Mouse (Mus musculus) urinary bladder, postnatal 4 days (tissue): ENCODE data around the gene Iqcf1.

Experiments used
- DNase-seq, 2 experiments: peaks; one replicate each; pipeline ENCODE4 v3.0.0; 2021 to 2022; ENCODE audit warnings: low spot score in 2 of 2

The Iqcf1 gene

DNA sequence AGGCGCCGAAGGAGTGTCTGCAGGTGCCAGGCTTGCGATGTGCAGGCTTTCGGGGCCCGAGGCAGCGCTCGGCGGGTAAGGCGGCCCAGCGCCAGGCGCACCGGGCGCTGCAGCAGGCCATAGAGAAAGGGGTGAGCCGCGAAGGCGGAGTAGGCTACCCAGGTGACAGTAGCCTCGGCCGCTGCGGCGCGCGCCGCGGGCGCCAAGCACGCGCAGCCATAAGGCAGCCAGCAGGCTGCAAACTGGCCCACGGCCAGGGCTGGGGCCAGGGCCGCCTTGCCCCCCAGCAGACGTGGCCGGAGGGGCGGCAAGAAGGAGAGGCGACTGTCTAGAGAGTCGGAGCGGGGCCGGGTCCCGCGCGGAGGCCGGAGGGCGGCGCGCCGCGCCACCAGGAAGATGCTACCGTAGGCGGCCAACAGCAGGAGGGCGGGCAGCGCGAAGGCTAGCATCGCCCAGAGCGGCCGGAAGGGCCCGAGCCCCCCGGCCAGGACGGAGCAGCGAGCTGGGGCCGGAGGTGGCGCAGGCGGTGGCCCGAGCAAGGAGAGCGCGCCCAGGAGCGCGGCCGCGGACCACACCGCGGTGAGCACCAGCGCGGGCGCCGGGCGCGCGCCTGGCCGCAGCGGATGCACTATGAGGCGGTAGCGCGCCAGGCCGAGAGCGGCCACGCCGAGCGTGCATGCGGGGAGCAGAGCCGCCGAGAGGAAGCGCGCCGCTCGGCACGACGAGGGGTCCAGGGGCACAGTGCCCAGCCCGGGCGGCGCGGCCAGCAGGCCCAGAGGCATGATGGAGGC is 34.8 kb upstream of the Iqcf1 start:
- peak in 1 of 2 experiments; percentile 60 for DNase-seq

DNA sequence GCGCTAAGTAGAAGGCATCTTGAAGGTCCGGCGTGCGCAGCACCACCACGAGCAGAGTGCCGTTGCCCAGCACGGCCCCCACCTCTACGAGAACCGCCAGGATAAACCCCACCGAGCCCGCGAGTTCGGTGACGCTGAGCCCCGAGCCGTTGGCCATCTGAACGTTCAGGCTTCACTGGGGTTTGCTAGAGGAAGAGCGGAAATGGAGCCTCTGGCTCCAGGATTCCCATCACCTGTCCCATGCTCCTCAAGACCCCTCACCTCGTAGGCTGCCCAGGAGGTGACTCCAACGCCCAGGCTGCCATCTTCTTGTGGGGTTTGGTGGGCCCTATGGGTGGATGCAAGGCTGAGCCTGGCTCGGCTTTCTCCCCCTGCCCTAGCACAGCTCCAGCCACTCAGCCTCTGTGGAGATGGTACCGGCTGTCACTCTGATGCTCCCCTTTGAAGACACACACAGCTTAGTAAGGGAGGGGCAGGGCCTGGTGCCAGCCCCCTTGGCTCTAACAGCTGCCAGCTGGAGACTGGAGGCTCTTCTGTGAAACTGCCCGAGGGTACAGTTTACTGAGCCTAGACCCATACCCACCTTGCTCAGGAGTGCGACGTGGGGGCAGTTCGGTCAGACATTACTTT is 34.1 kb upstream of the Iqcf1 start, which contains the start of gene Gpr62:
Gene Gpr62 (minus strand): TSS at position 368 of the 630 bp plus-strand sequence.
- no peak for DNase-seq

GRCm38 (mm10) chr9:106466721-106467120 is 33.0 kb upstream of the Iqcf1 start:
- no peak for DNase-seq

DNA sequence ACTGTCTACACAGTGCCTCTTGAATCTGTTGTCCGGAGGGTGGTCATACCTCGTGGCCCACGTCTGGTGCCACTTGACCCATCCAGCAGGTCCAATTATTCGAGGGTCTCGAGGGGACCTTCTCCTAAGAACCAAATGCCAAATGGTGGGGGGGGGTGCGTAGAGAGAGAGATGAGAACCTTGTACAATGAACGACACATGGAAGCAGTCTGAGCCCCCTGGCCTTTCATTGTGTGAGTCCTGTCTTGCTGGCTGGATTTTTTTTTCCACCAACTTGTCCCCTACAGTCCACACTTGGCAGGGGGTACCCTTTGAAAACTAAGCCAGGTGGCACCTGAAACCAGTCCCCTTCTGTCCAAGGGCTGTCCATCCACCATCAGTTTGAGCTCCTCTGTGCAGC is 32.0 kb upstream of the Iqcf1 start:
- no peak for DNase-seq

GRCm38 (mm10) chr9:106469317-106469716 is 30.4 kb upstream of the Iqcf1 start:
- no peak for DNase-seq

DNA sequence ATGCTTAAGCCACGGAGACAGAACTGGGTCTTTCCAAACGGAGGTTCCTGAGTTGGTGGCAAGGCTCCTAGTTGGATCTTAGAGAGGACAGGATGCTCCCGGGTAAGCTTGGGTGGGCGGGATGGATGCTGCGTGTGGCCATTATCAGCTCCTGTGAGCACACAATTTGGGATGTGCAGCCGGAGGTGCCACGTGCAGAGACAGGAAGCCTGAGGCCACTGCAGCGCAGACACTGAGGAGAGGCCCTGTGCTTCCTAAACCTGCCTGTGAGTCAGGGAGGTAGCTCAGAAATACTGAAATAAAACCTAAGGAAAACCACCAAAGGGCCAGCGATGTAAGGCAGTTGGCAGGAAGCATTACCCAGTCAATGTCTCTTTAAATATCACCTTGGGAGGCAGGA is 30.0 kb upstream of the Iqcf1 start:
- DNase-seq = no peak

DNA sequence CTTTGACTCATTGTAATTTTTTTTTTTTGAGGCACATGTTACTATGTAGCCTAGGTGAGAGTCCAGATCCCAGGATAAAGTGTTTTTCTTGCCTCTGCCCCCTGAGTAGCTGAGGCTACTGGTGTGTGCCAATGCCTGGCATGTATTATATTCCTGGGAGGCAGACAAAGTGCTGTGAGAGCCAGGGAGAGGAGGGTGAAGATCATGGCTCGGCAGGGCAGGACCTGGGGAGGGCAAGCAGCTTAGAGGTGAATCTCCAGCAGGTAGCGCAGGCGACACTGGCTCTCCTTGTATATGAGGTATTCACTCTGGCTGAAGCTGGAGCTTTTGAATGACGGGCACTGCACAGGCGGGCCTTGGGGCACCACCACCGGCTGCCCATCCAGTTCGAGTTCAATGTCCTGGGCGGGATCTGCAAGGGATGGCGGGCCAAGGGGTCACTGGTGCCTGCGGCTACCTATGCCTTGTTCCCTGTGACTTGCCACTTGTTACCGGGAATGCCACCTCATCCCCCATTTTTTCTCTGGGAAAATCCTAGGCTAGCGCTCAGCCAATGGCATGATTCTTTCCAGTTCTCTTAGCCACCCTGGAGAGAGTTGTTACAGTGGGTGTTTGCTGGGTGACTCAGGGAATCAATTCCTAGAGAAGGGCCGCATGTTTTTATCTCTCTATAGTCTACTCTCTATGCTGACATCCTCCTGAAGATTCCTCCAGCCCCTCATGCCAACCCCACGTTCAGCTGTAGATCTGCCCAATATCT is 28.6 kb upstream of the Iqcf1 start:
- no peak for DNase-seq

DNA sequence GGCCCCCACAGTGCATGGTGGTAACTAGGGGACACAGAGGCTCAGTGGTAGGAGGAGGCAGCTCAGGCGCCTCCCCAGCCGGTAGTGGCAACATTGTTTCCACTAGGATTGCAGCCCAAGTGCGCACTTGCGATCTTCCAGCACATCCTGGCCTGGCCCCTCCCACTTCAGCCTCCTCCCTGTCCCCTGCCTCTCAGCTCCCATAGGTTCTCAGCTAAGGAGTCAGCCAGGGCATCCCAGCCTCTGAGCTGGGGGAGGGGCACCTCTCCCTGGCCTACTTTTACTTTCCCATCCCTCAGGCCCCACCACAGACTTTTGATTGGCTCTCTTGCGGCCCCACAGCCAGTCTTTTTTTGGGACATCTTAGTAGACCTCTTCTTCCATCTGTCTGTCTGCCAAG is 27.9 kb upstream of the Iqcf1 start:
- peak in 1 of 2 experiments; percentile 67 for DNase-seq

DNA sequence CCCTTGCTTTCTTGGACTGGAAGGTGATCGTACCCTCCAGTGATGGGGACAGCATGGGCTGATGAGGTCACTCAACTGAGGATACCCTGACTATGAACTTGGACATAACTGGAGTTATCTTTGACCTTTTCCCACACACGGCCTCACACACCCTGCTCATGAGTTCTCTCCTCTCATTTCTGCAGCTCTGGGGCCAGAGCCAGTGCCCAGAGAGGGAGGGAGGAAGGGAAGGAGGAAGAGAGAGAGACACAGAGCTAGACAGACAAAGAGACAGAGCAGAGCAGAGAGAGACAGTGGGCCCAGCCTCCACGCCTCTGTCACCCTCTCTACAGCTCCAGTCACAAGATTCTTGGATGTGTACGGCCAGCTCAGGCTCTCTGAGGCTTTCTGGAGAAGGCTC is 27.4 kb upstream of the Iqcf1 start:
- DNase-seq = no peak

GRCm38 (mm10) chr9:106473081-106473752 is 26.6 kb upstream of the Iqcf1 start:
- peak in 1 of 2 experiments; percentile 53 for DNase-seq

GRCm38 (mm10) chr9:106473753-106474105 is 26.0 kb upstream of the Iqcf1 start:
- peak; percentile 21 to 55 for DNase-seq

DNA sequence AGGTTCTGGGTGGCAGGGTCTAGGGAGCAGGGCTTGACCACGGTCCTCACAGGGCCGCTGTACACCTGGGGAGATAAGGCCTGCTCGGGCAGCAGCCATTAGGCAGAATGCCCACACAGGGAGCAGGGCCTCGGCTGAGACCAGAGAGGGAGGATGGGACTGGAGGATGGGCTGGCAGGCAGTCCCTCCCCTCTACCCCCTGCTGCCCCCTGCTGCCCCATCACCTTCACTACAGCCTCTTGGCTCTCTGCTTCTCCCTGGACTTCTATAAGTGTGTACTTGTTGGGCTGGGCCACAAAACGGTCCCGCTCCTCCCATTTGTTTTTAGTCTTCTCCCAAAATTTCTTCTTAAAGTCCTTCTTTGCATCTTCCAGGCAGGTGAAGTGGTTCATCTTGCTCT is 25.3 kb upstream of the Iqcf1 start:
- peak; percentile 57 to 81 for DNase-seq

DNA sequence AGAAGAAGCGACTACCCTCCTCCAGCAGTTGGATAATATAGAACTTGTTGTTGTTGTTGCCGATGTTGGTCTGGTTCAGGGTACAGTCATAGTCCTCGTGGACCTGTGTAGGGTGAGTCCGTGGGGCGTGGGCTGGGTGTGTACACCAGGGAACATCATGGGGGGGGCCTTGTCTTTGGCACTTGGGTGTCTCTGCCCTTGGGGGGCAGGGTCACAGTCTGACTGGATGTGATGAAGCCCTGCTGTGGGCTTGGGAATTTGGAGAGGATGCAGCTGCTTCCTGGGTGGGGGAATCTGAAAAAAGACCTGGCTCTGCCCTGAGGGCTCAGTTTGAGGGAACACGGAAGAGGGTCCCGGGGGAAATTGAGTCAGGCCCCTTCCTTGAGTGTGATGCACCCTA is 24.7 kb upstream of the Iqcf1 start:
- peak; percentile 43 to 62 for DNase-seq

DNA sequence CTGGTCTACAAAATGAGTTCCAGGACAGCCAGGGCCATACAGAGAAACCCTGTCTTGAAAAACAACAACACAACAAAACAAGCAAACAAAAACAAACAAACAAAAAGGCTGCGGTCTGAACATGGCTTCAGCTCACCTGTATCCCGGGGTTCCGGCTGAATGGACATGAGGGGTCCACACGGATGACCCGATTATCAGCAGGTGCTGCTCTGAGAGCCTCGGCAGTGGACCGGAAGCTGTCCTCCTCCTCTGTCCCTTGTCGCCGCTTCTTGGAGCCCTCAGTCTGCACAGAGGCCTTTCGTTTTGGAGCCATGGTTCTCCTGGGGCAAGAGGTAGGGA is 24.1 kb upstream of the Iqcf1 start, which contains the start of gene Rrp9:
Gene Rrp9 (plus strand): TSS at position 301 of the 339 bp plus-strand sequence.
- DNase-seq = peak in 1 of 2 experiments; percentile 55

DNA sequence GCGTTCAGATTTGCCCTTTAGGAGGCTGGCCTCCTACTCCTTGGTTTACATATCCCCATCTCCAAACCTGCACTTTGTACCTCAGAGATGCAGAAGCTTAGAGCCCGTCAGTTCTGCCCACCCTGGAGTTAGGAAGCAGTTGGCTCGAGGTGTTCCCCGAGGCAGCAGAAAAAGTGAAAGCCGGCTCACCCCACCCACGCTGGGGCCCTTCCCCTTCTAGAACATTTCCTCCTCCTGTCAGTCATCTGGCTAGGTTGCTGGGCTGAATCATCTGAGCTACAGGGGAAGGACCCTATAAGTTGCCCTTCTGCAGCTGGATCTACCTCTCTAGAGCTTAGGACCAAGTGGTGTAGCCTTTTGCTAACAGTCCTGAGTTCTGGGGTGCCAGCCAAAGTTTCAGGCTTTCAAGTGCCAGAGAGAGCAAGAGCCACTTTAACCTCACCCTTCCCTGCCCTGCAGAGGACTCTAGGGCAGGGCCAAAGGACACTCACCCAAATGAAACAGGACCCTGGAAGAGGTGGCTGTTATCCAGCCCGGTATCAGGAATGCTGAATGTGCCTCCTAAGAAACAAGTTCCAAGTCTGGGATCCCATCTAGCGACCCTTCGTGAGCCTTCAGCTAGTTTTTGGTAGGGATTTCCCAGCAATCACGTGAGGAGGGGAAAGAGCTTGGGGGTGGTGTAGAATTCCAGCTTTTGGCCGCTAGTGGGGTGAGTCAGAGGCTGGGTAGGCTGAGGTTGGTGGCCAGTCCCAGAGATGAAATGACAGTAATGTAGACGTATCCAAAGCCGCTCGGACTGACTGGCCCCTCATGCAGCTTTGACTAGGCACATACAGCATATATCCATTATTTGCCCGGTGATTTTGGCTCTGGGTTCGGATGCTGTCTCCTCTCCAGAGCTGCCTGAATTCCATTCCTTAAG is 23.5 kb upstream of the Iqcf1 start:
- peak; percentile 49 to 69 for DNase-seq

DNA sequence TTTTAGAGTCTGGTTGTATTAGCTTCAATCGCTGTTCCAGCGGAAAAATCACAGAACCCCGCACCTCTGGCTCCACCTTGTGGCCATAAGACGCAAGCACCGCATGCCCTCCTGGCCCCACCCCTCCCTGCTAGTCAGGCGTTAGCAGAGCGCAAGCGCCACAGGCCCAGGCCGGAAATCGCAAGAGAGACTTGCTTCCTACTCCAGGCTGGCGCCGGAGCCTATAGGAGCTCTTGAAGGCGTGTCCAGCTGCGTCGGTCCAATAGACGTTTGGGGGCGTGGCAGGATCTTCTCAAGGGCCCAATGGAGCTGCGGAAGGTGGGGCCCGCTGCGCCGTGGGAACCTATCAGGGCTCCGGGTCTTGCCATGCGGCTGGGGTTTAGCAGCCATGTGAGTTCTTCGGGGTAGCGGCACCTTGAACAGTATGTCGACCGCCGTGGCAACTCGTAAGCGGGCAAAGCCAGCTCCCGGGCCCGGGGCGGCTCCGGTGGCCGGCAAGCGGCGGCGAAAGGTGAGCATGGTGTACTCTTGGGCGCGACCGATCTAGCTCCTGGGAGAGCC is 22.8 kb upstream of the Iqcf1 start, which contains the start of gene Parp3:
Gene Parp3 (minus strand): TSS at position 26 of the 561 bp plus-strand sequence.
- peak; percentile 98 to 99 for DNase-seq

DNA sequence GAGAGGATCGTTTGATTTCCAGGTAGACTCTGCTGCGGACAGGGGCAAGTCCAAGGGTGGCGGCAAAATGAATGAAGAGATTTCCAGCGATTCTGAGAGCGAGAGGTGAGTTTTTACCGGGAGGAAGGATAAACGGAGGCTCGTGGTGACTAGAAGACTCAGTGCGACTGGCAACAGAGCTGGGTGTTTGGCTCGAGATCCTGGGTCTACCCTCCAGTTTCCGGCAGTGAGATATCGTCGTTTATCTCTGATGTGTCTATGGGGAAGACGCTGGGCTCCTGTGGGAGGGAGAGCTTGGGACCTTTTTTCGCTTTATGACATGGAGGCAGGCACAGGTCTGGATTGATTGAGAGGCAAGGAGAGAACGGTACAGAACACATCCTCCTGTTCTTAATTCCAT is 22.1 kb upstream of the Iqcf1 start:
- DNase-seq = no peak

DNA sequence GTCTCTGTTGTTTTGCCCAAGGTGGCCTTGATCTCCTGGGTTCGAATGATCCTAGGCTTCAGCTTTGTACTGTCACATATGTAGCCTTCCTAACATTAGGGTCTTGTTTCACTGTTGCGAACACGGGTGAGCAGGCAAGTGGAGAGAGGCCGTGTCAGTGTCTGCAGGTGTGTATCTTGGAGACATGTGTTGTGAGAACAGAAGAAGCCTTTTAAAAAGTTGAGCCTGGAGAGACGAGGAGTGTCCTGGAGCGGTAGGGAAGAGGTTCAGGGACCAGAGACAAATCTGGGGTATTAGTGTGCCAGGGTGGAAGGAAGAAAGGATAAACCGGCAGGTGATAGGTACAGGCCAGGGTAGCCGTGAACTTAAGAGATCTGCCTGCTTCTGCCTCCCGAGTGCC is 21.7 kb upstream of the Iqcf1 start:
- no peak for DNase-seq

DNA sequence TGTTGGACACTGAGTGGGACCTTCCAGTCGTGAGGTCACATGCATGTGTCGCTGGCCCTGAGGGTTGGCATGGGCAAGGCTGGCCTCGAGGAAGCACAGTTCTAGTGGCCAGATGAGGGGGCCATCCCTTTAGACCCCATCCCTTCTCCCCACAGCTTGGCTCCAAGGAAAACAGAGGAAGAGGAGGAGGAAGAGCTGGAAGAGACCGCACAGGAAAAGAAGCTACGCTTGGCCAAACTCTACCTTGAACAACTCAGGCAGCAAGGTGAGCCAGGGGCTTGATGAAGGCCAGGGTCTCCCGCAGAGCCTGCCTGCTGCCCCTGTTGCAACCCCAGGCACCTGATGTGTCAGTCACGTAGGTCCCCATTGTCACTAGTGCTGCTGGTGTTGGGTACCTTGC is 19.2 kb upstream of the Iqcf1 start:
- DNase-seq = peak in 1 of 2 experiments; percentile 55

DNA sequence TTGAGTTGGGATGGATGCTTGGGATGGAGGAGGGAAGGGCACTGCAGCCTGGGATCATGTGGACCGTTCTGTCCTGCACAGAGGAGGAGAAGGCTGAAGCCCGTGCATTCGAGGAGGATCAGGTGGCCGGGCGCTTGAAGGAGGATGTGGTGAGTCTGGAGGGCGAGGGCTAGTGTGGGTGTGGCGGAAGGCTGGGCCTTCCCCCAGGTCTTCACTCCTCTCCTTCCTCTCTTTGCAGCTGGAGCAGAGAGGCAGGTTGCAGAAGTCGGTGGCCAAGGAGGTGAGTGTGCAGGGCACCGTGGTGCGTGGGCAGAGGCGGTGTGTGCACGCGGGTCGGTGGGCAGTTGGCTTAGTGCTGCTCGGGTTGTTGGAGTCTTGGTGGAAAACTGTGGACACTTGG is 18.7 kb upstream of the Iqcf1 start:
- DNase-seq = peak in 1 of 2 experiments; percentile 54
